Mouse (Mus musculus) stomach, postnatal 0 days (tissue): ENCODE measurements at regions not wholly inside any gene's neighbourhood (a gene's known extent, or its start where the extent isn't known, plus 50 kb on each side); places are given as distances from the start of the nearest gene placed in this dataset.

Experiments used
- ATAC-seq: fragments of 200-750 bp; cut with Nextera tagmentation; 2 replicates; pipeline ENCODE4 v1.8.0; 2017; ENCODE audit not compliant: low FRiP score, low TSS enrichment
- DNase-seq: peaks from one replicate; pipeline ENCODE4 v3.0.0-alpha.2; 2016; ENCODE audit warnings: low spot score
- H3K27ac ChIP-seq: fragments of 300-500 bp; sonication (generic); replicated peaks from 2 replicates; pipeline ENCODE4 v1.5.1; 2014; ENCODE audit warnings: mild to moderate bottlenecking, control low read depth
- H3K27me3 ChIP-seq: fragments of 300-500 bp; sonication (generic); 2 replicates; pipeline ENCODE4 v1.6.1; 2014; ENCODE audit warnings: low read length; ENCODE audit not compliant: control insufficient read depth, insufficient read depth
- H3K36me3 ChIP-seq: fragments of 300-500 bp; sonication (generic); 2 replicates; pipeline ENCODE4 v1.6.1; 2014; ENCODE audit warnings: low read length, mixed read lengths; ENCODE audit not compliant: control insufficient read depth, insufficient read depth
- H3K4me1 ChIP-seq: fragments of 300-500 bp; sonication (generic); replicated peaks from 2 replicates; pipeline ENCODE4 v1.6.1; 2014; ENCODE audit warnings: antibody characterized with exemption; ENCODE audit not compliant: control insufficient read depth, insufficient read depth
- H3K4me2 ChIP-seq: fragments of 300-500 bp; sonication (generic); replicated peaks from 2 replicates; pipeline ENCODE4 v1.6.1; 2014; ENCODE audit warnings: low read depth, mild to moderate bottlenecking, control low read depth, moderate library complexity
- H3K4me3 ChIP-seq: fragments of 300-500 bp; sonication (generic); 2 replicates; pipeline ENCODE4 v1.5.1; 2014; ENCODE audit warnings: low read depth, low read length, control low read depth
- H3K9ac ChIP-seq: fragments of 300-500 bp; sonication (generic); 2 replicates; pipeline ENCODE4 v1.6.1; 2014; ENCODE audit warnings: mild to moderate bottlenecking, low read length, control low read depth, mixed read lengths
- H3K9me3 ChIP-seq: fragments of 300-500 bp; sonication (generic); 2 replicates; pipeline ENCODE4 v1.6.1; 2016; ENCODE audit warnings: low read length; ENCODE audit not compliant: control insufficient read depth
- CTCF ChIP-seq: IDR thresholded peaks from 2 replicates; pipeline ENCODE4 v1.5.1; 2016; ENCODE audit warnings: antibody characterized with exemption, low read depth, mild to moderate bottlenecking, moderate library complexity
- EP300 ChIP-seq: optimal IDR thresholded peaks from 2 replicates; pipeline ENCODE3; 2016; ENCODE audit warnings: antibody characterized with exemption
- WGBS: fragments of 180-500 bp; shearing (Covaris S2); extraction: QIAGEN DNeasy Blood & Tissue Kit; methylation state at CpG from one replicate; pipeline ENCODE4 v1.1.7; 2014; 5-methylcytosine and 5-hydroxymethylcytosine counted together

GRCm38 (mm10) chr3:38360421-38360921, 124.2 kb downstream of the Ankrd50 start:
- 0 out of 2 replicates have a peak, but pooled peaks cover 4% of the 10 kb centered on the region for H3K4me1 ChIP-seq
- H3K4me3 ChIP-seq, result no peak overlapping the region
- 27% methylated on average over 3 of the region's 3 CpGs for WGBS
- H3K27me3 ChIP-seq, result no peaks in the 10 kb centered on the region
- H3K9ac ChIP-seq, result no peak overlapping the region
- no peaks in the 10 kb centered on the region for H3K9me3 ChIP-seq
- DNase-seq (no peak), ATAC-seq (no peak)
- no peaks in the 10 kb centered on the region for H3K36me3 ChIP-seq
- no peak overlapping the region for H3K27ac ChIP-seq
- H3K4me2 ChIP-seq, result no peak overlapping the region
- TF ChIP-seq CTCF, result no peak
- no peak for TF ChIP-seq EP300

GRCm38 (mm10) chr3:38357905-38358491, 126.6 kb downstream of the Ankrd50 start:
- Histone ChIP-seq H3K9me3 (no peaks in the 10 kb centered on the region), H3K36me3 (no peaks in the 10 kb centered on the region), H3K27me3 (no peaks in the 10 kb centered on the region), H3K9ac (no peak overlapping the region), H3K4me3 (no peak overlapping the region), H3K4me1 (0 out of 2 replicates have a peak, but pooled peaks cover 4% of the 10 kb centered on the region), H3K27ac (no peak overlapping the region), H3K4me2 (no peak overlapping the region)
- no peak for ATAC-seq
- DNase-seq, result no peak
- WGBS, result 26% methylated on average over 14 of the region's 14 CpGs
- TF ChIP-seq CTCF, result no peak
- no peak for TF ChIP-seq EP300

DNA sequence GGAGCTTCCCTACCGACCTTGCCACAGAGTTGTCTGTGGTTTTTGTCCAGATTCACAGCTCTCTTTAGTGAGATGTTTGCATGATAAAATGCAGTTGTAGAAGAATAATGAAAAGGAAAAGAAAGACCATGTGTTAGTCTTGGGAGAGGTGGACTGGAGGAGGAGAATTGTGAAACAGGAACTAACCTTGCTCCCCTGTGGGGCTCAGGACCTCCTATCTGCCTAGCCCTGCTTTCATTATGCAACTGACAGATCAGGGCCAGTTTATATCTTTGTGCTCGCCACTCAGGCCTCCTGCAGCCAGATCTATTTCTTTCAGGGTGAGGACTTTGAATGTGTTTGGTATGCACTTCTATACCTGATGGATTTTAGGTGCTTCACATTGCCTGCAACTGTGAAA, 140.4 kb downstream of the Ankrd50 start:
- H3K4me2 ChIP-seq, result no peak overlapping the region
- no peak for ATAC-seq
- H3K27me3 ChIP-seq, result no peaks in the 10 kb centered on the region
- 44% methylated on average over 2 of the region's 2 CpGs for WGBS
- no peaks in the 10 kb centered on the region for H3K9me3 ChIP-seq
- H3K4me3 ChIP-seq, result no peak overlapping the region
- H3K27ac ChIP-seq, result no peak overlapping the region
- no peaks in the 10 kb centered on the region for H3K36me3 ChIP-seq
- H3K9ac ChIP-seq, result no peak overlapping the region
- H3K4me1 ChIP-seq, result no peaks in the 10 kb centered on the region
- TF ChIP-seq CTCF (no peak), EP300 (no peak)
- no peak for DNase-seq

- Histone ChIP-seq H3K9me3 (no peaks in the 10 kb centered on the region), H3K9ac (no peak overlapping the region), H3K4me1 (no peaks in the 10 kb centered on the region), H3K4me3 (no peak overlapping the region), H3K4me2 (no peak overlapping the region), H3K27me3 (no peaks in the 10 kb centered on the region), H3K36me3 (no peaks in the 10 kb centered on the region), H3K27ac (no peak overlapping the region)
- ATAC-seq, result no peak
- TF ChIP-seq EP300, result no peak
- TF ChIP-seq CTCF, result no peak
- DNase-seq, result no peak
- WGBS, result 93% methylated on average over 1 of the region's 1 CpGs
Observed at GRCm38 (mm10) chr3:38341666-38342065, 143.0 kb downstream of the Ankrd50 start.

GRCm38 (mm10) chr3:38333321-38333910, 151.2 kb downstream of the Ankrd50 start:
- no peak for TF ChIP-seq CTCF
- TF ChIP-seq EP300, result no peak
- Histone ChIP-seq H3K4me2 (no peak overlapping the region), H3K4me3 (no peak overlapping the region), H3K4me1 (no peaks in the 10 kb centered on the region), H3K9me3 (no peaks in the 10 kb centered on the region), H3K27ac (no peak overlapping the region), H3K9ac (no peak overlapping the region), H3K36me3 (no peaks in the 10 kb centered on the region), H3K27me3 (no peaks in the 10 kb centered on the region)
- ATAC-seq (no peak), DNase-seq (no peak)
- 56% methylated on average over 3 of the region's 3 CpGs for WGBS

DNA sequence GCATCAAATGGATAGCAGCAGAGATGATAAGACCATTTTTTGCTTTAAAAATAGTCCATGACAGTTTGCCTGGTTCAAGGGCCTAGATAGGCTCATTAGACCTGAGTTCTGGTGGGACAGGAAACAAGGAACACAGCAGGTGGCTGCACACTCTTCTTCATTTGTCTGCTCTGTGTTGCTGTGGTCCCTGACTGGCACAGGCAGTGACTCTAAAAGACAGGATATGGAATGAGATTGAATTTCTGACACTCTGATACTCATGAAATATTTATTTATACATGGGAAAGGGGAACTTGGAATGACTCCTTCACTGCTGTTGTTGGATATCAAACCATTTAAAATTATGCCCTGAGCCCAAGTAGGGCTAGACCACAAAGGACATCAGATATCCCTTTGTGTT, 153.5 kb downstream of the Ankrd50 start:
- Histone ChIP-seq H3K4me1 (no peaks in the 10 kb centered on the region), H3K4me3 (no peak overlapping the region), H3K4me2 (no peak overlapping the region), H3K9me3 (no peaks in the 10 kb centered on the region), H3K27me3 (no peaks in the 10 kb centered on the region), H3K27ac (no peak overlapping the region), H3K9ac (no peak overlapping the region), H3K36me3 (no peaks in the 10 kb centered on the region)
- ATAC-seq, result no peak
- DNase-seq, result no peak
- TF ChIP-seq CTCF (no peak), EP300 (no peak)
